Mouse (Mus musculus): ENCODE measurements around the gene Ttc23. TPM values are rescaled to one million over a fixed set of nuclear protein-coding genes. Genes with fewer than 3 reads are reported as not detected.
A peak's percentile ranks its signal among the peaks of the same experiment; 100 is the strongest.

Gene Ttc23
- total and polyA plus RNA-seq, 3 experiments = 0.42 to 4.8 TPM; not detected in 1

DNA sequence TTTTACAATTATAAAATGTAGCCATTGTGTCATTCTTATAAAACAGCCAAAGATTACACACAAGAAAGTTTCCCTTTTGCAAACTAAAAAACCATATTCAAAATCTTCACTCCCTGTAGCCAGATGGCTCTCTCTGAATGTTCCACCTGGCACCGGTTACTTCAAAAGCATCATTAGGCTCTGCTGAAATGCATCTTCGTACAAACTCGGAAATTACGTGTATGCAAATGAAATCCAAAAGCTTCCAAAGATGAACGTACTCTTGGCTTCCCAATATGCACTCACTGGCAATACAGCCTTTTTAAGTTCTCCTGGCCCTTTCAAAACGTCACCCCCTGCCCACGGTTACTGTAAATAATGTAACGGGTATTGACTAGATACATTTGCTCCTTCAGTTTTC is 2.9 kb upstream of the Ttc23 start:
- H3K36me3 ChIP-seq (ENCODE audit: control insufficient read depth in 1 of 2, insufficient read depth in 2 of 2, low read length in 2 of 2) = peaks cover 0 to 5% of the 10 kb centered on the region in 2 experiments; a peak in 2 of 4 replicates
- no peak for TF ChIP-seq POLR2AphosphoS5 (IDR thresholded peaks at IDR 0.05; ENCODE audit: borderline replicate concordance, low read depth, low read length)
- no peak for TF ChIP-seq TBP (IDR thresholded peaks at IDR 0.05; ENCODE audit: low read depth, low read length)
- TF ChIP-seq ZNF384 (IDR thresholded peaks at IDR 0.05; ENCODE audit: low read depth, low read length) = no peak
- no peak for TF ChIP-seq GATA1 (IDR thresholded peaks at IDR 0.05; ENCODE audit: low read depth, low read length)
- TF ChIP-seq MAX (IDR thresholded peaks at IDR 0.05; ENCODE audit: low read length) = no peak
- TF ChIP-seq ETS1 (IDR thresholded peaks at IDR 0.05; ENCODE audit: low read depth, low read length) = no peak
- TF ChIP-seq JUND (IDR thresholded peaks at IDR 0.05; ENCODE audit: low read depth, low read length) = no peak
- TF ChIP-seq POLR2AphosphoS2 (IDR thresholded peaks at IDR 0.05; ENCODE audit: low read length) = no peak
- peak overlapping the region; percentile 80 for H3K9ac ChIP-seq (ENCODE audit: control insufficient read depth, low read depth, low read length, poor library complexity, severe bottlenecking)
- H3K27me3 ChIP-seq (ENCODE audit: control insufficient read depth in 1 of 2, insufficient read depth in 2 of 2, low read length in 2 of 2) = no peaks in the 10 kb centered on the region
- peaks cover 7% of the 10 kb centered on the region; the same call in 1 of the 2 replicates for H3K79me2 ChIP-seq (ENCODE audit: control insufficient read depth, insufficient read depth, low read length, poor library complexity)
- H3K4me1 ChIP-seq (ENCODE audit: control insufficient read depth in 1 of 2, insufficient read depth in 2 of 2, low read length in 2 of 2) = no peaks in the 10 kb centered on the region
- peak overlapping the region; percentile 79 to 80 for H3K4me3 ChIP-seq (ENCODE audit: control insufficient read depth in 1 of 2, insufficient read depth in 1 of 2, low read depth in 2 of 2, low read length in 2 of 2)
- no peak overlapping the region for H3K27ac ChIP-seq (ENCODE audit: control insufficient read depth, low read depth, low read length)
- DNase-seq (ENCODE audit: low read depth, low spot score) = no peak
- H3K9me3 ChIP-seq (replicated peaks; ENCODE audit: insufficient read depth, low read length) = no peaks in the 10 kb centered on the region

DNA sequence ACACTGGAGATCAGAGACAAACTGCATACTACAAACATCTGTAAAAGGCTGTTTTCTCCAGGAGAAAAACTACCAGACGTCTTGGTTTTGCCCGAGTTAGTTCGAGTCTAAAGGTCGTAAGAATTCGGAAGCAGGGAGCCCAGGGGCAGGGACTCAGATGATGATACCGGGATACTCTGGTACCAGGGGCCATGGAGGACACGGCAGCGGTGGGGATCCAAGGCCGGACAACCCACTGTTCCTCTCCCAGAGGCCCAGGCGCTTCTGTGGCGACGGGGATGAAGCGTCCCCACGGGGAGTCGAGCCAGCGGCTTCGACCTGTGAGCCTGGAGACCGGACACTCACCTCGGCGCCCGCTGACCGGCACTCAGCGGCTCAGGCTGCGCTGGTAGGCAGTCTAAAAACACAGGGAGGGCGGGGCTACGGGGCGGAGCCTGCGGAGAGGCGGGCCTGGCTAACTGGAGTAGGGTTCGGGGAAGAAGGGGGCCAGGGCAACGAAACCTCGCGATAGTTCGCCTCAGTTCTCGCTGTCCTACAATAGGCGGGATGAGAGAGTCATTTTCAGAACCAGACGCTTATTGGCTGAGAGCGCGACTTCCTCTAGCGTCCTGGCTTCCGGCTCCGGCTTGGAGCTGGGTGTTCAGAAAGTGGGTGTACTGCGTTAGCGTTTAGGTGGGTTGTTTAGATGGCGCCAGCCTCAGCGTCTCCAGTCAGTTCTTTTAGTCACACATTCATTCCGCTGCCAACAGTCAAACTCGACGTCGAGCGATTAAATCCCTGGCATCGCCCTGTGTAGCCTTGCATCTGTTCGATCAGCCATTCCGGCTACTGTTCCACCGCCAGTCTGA is 2.2 kb upstream of the Ttc23 start, which contains the start of gene Lrrc28:
TSS of gene Lrrc28 (minus strand) at position 436 of the 848 bp plus-strand sequence.
- H3K4me3 ChIP-seq (ENCODE audit: control insufficient read depth in 1 of 2, insufficient read depth in 1 of 2, low read depth in 2 of 2, low read length in 2 of 2) = peak within 1 kb of the TSS; percentile 83 to 92
- peaks cover 0 to 1% of the 10 kb centered on the region in 2 experiments; a peak in 1 of 4 replicates for H3K27me3 ChIP-seq (ENCODE audit: control insufficient read depth in 1 of 2, insufficient read depth in 2 of 2, low read length in 2 of 2)
- no peaks in the 10 kb centered on the region for H3K4me1 ChIP-seq (ENCODE audit: control insufficient read depth in 1 of 2, insufficient read depth in 2 of 2, low read length in 2 of 2)
- H3K9ac ChIP-seq (ENCODE audit: control insufficient read depth, low read depth, low read length, poor library complexity, severe bottlenecking) = peak within 1 kb of the TSS; percentile 91
- peak within 1 kb of the TSS; percentile 79 for H3K27ac ChIP-seq (ENCODE audit: control insufficient read depth, low read depth, low read length)
- peak; percentile 99 for DNase-seq (ENCODE audit: low read depth, low spot score)
- H3K79me2 ChIP-seq (ENCODE audit: control insufficient read depth, insufficient read depth, low read length, poor library complexity) = peaks cover 7% of the 10 kb centered on the region; the same call in 1 of the 2 replicates
- TF ChIP-seq POLR2AphosphoS2 (IDR thresholded peaks at IDR 0.05; ENCODE audit: low read length) (peak; percentile 99), ZMIZ1 (IDR thresholded peaks at IDR 0.05; ENCODE audit: low read depth, low read length) (peak; percentile 93; the same call in 1 of the 2 replicates), ZKSCAN1 (IDR thresholded peaks at IDR 0.05; ENCODE audit: low read depth, low read length) (no peak), SIN3A (IDR thresholded peaks at IDR 0.05; ENCODE audit: low read length) (peak; percentile 87), POLR2AphosphoS5 (IDR thresholded peaks at IDR 0.05; ENCODE audit: borderline replicate concordance, low read depth, low read length) (peak; percentile 93; the same call in 1 of the 2 replicates), NELFE (IDR thresholded peaks at IDR 0.05; ENCODE audit: low read depth, low read length) (peak; percentile 99), POLR2A (IDR thresholded peaks at IDR 0.05; ENCODE audit: control insufficient read depth in 1 of 2, insufficient read depth in 1 of 2, low read depth in 1 of 2, low read length in 2 of 2, poor library complexity in 1 of 2) (peak; percentile 77 to 99), JUND (IDR thresholded peaks at IDR 0.05; ENCODE audit: low read depth, low read length) (no peak), CHD2 (IDR thresholded peaks at IDR 0.05; ENCODE audit: low read length) (peak; percentile 92), MAZ (IDR thresholded peaks at IDR 0.05; ENCODE audit: low read depth, low read length) (0 out of 2 replicates have a peak, but pooled peaks have one; percentile 27), MAFK (IDR thresholded peaks at IDR 0.05; ENCODE audit: borderline replicate concordance, low read depth, low read length) (no peak), TBP (IDR thresholded peaks at IDR 0.05; ENCODE audit: low read depth, low read length) (peak; percentile 95), UBTF (IDR thresholded peaks at IDR 0.05; ENCODE audit: borderline replicate concordance, insufficient read depth, low read depth, low read length) (no peak), HCFC1 (IDR thresholded peaks at IDR 0.05; ENCODE audit: low read depth, low read length) (peak; percentile 87), BHLHE40 (IDR thresholded peaks at IDR 0.05; ENCODE audit: borderline replicate concordance, low read depth, low read length) (no peak), NRF1 (IDR thresholded peaks at IDR 0.05; ENCODE audit: insufficient read depth, low read depth, low read length, poor library complexity, severe bottlenecking) (0 out of 2 replicates have a peak, but pooled peaks have one; percentile 26), KAT2A (conservative IDR thresholded peaks at IDR 0.05; ENCODE audit: low read depth, low read length) (peak; percentile 45; the same call in 1 of the 2 replicates), ELF1 (IDR thresholded peaks at IDR 0.05; ENCODE audit: low read depth, low read length) (peak; percentile 86)
- peaks cover 0 to 5% of the 10 kb centered on the region in 2 experiments; a peak in 2 of 4 replicates for H3K36me3 ChIP-seq (ENCODE audit: control insufficient read depth in 1 of 2, insufficient read depth in 2 of 2, low read length in 2 of 2)
- no peaks in the 10 kb centered on the region for H3K9me3 ChIP-seq (replicated peaks; ENCODE audit: insufficient read depth, low read length)
